Mouse (Mus musculus) neutrophil, adult 65 days (primary cell): ENCODE data around the gene Siah1a. TPM values are rescaled to one million over a fixed set of nuclear protein-coding genes. Genes with fewer than 3 reads are reported as not detected.

Source experiments
- total RNA-seq: library from RNA; stranded (reverse); gene quantifications from 2 replicates; pipeline ENCODE4 v1.2.4, GENCODE M21; 2023

Gene Siah1a
- 14.9 and 24.9 TPM in 2 replicates for total RNA-seq

DNA sequence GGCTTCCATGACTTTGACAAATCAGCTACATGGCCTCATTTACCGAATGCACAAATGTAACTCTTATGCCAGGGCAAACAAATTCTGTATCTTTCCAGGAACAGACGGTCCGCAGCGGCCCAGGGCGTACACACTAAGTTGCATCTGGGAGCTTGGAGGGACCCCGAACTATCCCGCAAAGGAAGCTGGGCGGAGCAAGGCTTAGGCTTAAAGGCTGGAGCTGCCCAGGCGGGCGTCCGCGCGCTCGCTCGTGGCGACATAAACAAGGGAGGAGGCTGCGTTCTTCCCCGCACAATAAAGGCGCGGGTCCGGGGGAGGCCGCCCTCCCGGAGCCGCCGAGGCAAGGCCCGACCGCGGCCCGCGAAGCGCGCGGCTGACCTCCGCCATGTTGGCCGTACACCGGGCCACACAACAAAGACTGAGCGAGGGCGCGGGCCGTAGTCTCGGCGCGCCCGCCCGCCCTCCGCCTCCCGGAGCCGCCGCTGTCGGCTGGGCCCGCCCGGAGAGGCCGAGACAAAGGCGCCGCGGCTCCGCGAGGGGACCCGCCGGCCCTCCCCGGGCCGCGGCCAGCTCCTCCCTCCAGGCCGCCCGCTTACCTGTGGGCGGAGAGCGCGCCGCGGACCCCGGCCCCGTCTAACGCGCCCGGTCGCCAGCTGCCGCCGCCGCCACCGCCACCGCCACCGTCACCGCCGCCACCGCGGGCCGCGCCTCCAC lies at the start of gene Siah1a, which contains the start of gene Gm10638:
TSS of gene Siah1a (minus strand) at position 714 of the 714 bp plus-strand sequence.
TSS of gene Gm10638 (plus strand) at position 479 of the 714 bp plus-strand sequence.

Other genes starting within 250 kb of the Siah1a start
- gene Abcc12, start 165.2 kb downstream of the Siah1a start, total RNA-seq = not detected in 2 replicates
- 59.9 and 66.0 TPM in 2 replicates for gene Lonp2, start 121.9 kb downstream of the Siah1a start, total RNA-seq
- 0.54 TPM in 1 of 2 replicates, not detected in the other for gene Gm10638, start 235 bp downstream of the Siah1a start, total RNA-seq
- 78.1 and 101 TPM in 2 replicates for gene N4bp1, start 139.3 kb upstream of the Siah1a start, total RNA-seq